Mouse (Mus musculus): ENCODE data around the gene Catsper4. TPM values are rescaled to one million over a fixed set of nuclear protein-coding genes. Genes with fewer than 3 reads are reported as not detected.

Gene Catsper4
- polyA plus RNA-seq, 1 experiment from 2014 or later = not detected

GRCm38 (mm10) chr4:134222793-134223600 lies 4.2 kb downstream of the Catsper4 start:
- ATAC-seq (ENCODE audit: extremely low read depth, insufficient number of reproducible peaks, low FRiP score, low TSS enrichment) = no peak
- no peaks in the 10 kb centered on the region for H3K9me3 ChIP-seq
- H3K4me2 ChIP-seq = no peak overlapping the region
- no peak overlapping the region for H3K9ac ChIP-seq
- WGBS = 53% methylated on average over 11 of the region's 11 CpGs
- no peaks in the 10 kb centered on the region for H3K36me3 ChIP-seq
- no peaks in the 10 kb centered on the region for H3K4me1 ChIP-seq
- H3K27me3 ChIP-seq (replicated peaks) = peaks cover 7% of the 10 kb centered on the region; the same call in 1 of the 2 replicates
- no peak overlapping the region for H3K4me3 ChIP-seq
- no peak overlapping the region for H3K27ac ChIP-seq (replicated peaks)

- Histone ChIP-seq H3K27ac (replicated peaks) (no peak overlapping the region), H3K9me3 (no peaks in the 10 kb centered on the region), H3K9ac (no peak overlapping the region), H3K4me3 (no peak overlapping the region), H3K4me1 (peaks cover 7% of the 10 kb centered on the region; the same call in 1 of the 2 replicates), H3K4me2 (no peak overlapping the region), H3K27me3 (replicated peaks) (peaks cover 5% of the 10 kb centered on the region; the same call in 1 of the 2 replicates), H3K36me3 (no peaks in the 10 kb centered on the region)
- ATAC-seq (ENCODE audit: extremely low read depth, insufficient number of reproducible peaks, low FRiP score, low TSS enrichment) = no peak
- WGBS = 58% methylated on average over 6 of the region's 6 CpGs
These were observed 20.6 kb downstream of the Catsper4 start for GRCm38 (mm10) chr4:134206488-134207053.

- Histone ChIP-seq H3K4me3 (no peak overlapping the region), H3K9ac (no peak overlapping the region), H3K27me3 (replicated peaks) (peaks cover 3% of the 10 kb centered on the region; the same call in 1 of the 2 replicates), H3K27ac (replicated peaks) (no peak overlapping the region), H3K36me3 (no peaks in the 10 kb centered on the region), H3K4me1 (peaks cover under 1% of the 10 kb centered on the region; the same call in 1 of the 2 replicates), H3K9me3 (no peaks in the 10 kb centered on the region), H3K4me2 (no peak overlapping the region)
- WGBS = 80% methylated on average over 17 of the region's 17 CpGs
- no peak for ATAC-seq (ENCODE audit: extremely low read depth, insufficient number of reproducible peaks, low FRiP score, low TSS enrichment)
These were observed 23.8 kb downstream of the Catsper4 start for GRCm38 (mm10) chr4:134203340-134203896.

- no peak for ATAC-seq (ENCODE audit: extremely low read depth, insufficient number of reproducible peaks, low FRiP score, low TSS enrichment)
- H3K36me3 ChIP-seq = no peaks in the 10 kb centered on the region
- H3K9ac ChIP-seq = no peak within 1 kb of the TSS
- no peak within 1 kb of the TSS for H3K27ac ChIP-seq (replicated peaks)
- no peaks in the 10 kb centered on the region for H3K27me3 ChIP-seq (replicated peaks)
- H3K4me2 ChIP-seq = no peak within 1 kb of the TSS
- H3K4me1 ChIP-seq = no peaks in the 10 kb centered on the region
- H3K4me3 ChIP-seq = no peak within 1 kb of the TSS
- WGBS = 77% methylated on average over 4 of the region's 4 CpGs
- no peaks in the 10 kb centered on the region for H3K9me3 ChIP-seq
These were observed 24.3 kb downstream of the Catsper4 start, which contains the start of gene Gm7534 for GRCm38 (mm10) chr4:134202904-134203303. Gene Gm7534 (minus strand): TSS chr4:134203004.

GRCm38 (mm10) chr4:134199371-134199770 lies 27.8 kb downstream of the Catsper4 start:
- H3K9ac ChIP-seq = no peak overlapping the region
- no peaks in the 10 kb centered on the region for H3K36me3 ChIP-seq
- no peaks in the 10 kb centered on the region for H3K9me3 ChIP-seq
- no peaks in the 10 kb centered on the region for H3K4me1 ChIP-seq
- H3K4me2 ChIP-seq = no peak overlapping the region
- no peak for ATAC-seq (ENCODE audit: extremely low read depth, insufficient number of reproducible peaks, low FRiP score, low TSS enrichment)
- WGBS = 59% methylated on average over 2 of the region's 2 CpGs
- no peaks in the 10 kb centered on the region for H3K27me3 ChIP-seq (replicated peaks)
- no peak overlapping the region for H3K27ac ChIP-seq (replicated peaks)
- no peak overlapping the region for H3K4me3 ChIP-seq

GRCm38 (mm10) chr4:134186268-134186667 lies 40.9 kb downstream of the Catsper4 start:
- H3K27ac ChIP-seq (replicated peaks) = peak overlapping the region; percentile 90
- H3K4me3 ChIP-seq = peak overlapping the region; percentile 91
- H3K4me1 ChIP-seq = peaks cover 21% of the 10 kb centered on the region
- H3K9me3 ChIP-seq = no peaks in the 10 kb centered on the region
- H3K27me3 ChIP-seq (replicated peaks) = no peaks in the 10 kb centered on the region
- H3K4me2 ChIP-seq = peak overlapping the region; percentile 95
- H3K36me3 ChIP-seq = no peaks in the 10 kb centered on the region
- no peak for ATAC-seq (ENCODE audit: extremely low read depth, insufficient number of reproducible peaks, low FRiP score, low TSS enrichment)
- H3K9ac ChIP-seq = peak overlapping the region; percentile 96
- WGBS = under 1% methylated on average over 22 of the region's 22 CpGs

DNA sequence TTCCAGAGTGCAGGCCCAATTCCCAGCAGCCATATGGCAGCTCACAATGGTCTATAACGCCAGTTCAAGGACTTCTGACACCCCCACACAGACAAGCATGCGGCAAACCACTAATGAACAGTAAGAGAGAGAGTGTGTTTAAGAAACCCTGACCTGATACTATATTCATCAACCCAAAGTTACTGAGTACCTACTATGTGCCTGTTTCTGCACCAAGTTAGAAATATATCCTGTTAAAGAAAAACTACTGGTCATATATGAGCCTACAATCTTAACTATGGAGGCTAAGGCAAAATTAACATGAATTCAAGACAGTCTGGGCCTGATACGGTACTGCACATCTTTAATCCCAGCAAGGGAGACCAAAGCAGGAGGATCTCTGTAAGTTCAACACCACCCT lies 41.6 kb downstream of the Catsper4 start:
- no peak for ATAC-seq (ENCODE audit: extremely low read depth, insufficient number of reproducible peaks, low FRiP score, low TSS enrichment)
- 75% methylated on average over 3 of the region's 3 CpGs for WGBS
- H3K4me1 ChIP-seq = peaks cover 28% of the 10 kb centered on the region
- no peaks in the 10 kb centered on the region for H3K27me3 ChIP-seq (replicated peaks)
- 0 out of 2 replicates have a peak overlapping the region, but pooled peaks have one; percentile 90 for H3K27ac ChIP-seq (replicated peaks)
- H3K9ac ChIP-seq = peak overlapping the region; percentile 96
- H3K4me2 ChIP-seq = peak overlapping the region; percentile 95
- H3K9me3 ChIP-seq = no peaks in the 10 kb centered on the region
- peak overlapping the region; percentile 91 for H3K4me3 ChIP-seq
- no peaks in the 10 kb centered on the region for H3K36me3 ChIP-seq

DNA sequence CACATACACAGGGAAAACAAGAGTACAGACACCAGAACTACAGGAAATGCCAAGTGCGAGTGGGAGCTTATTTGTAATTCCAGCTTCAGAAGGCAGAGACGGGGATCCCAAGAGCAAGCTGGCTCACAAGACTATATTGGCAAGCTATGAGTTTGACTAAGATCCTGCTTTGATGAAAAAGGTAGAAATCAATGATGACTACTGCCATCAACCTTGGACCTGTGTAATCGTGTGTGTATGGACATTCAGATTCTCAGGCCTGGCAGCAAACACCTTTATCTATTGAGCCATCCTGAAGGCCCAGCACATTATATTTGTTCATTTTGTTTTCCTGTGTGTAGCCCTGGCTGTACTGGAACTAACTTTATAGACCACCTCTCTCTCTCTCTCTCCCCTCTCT lies 43.5 kb downstream of the Catsper4 start:
- no peak for ATAC-seq (ENCODE audit: extremely low read depth, insufficient number of reproducible peaks, low FRiP score, low TSS enrichment)
- Histone ChIP-seq H3K4me3 (no peak overlapping the region), H3K4me1 (peaks cover 30% of the 10 kb centered on the region)

DNA sequence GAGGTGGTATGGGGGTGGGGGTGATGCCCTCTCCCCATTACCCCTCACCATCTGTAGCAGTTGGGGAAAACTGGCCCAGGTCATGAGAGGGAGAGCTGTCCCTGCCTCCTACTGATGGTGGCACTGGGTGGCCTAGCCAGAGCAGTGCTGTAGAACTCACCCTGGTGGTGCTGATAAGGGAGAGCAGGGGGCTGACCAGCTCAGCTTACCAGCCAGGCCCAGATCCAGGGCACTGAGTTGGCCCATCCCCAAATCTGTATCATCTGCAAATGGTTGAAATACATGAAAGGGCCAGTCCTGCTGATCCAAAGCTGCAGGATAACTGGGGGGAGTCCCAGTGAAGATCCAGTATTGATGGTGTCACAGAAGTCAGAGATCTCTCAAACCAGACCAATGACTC lies 45.4 kb downstream of the Catsper4 start:
- no peak overlapping the region for H3K4me2 ChIP-seq
- no peaks in the 10 kb centered on the region for H3K9me3 ChIP-seq
- no peaks in the 10 kb centered on the region for H3K36me3 ChIP-seq
- H3K27ac ChIP-seq (replicated peaks) = 0 out of 2 replicates have a peak overlapping the region, but pooled peaks have one; percentile 12
- H3K9ac ChIP-seq = no peak overlapping the region
- ATAC-seq (ENCODE audit: extremely low read depth, insufficient number of reproducible peaks, low FRiP score, low TSS enrichment) = no peak
- H3K27me3 ChIP-seq (replicated peaks) = no peaks in the 10 kb centered on the region
- H3K4me3 ChIP-seq = no peak overlapping the region
- peaks cover 35% of the 10 kb centered on the region for H3K4me1 ChIP-seq

More for the DNA sequence above, 43.5 kb downstream of the Catsper4 start:
- WGBS = 64% methylated on average over 3 of the region's 3 CpGs
- H3K4me2 ChIP-seq = no peak overlapping the region
- no peak overlapping the region for H3K27ac ChIP-seq (replicated peaks)
- H3K9me3 ChIP-seq = no peaks in the 10 kb centered on the region
- H3K9ac ChIP-seq = no peak overlapping the region
- no peaks in the 10 kb centered on the region for H3K27me3 ChIP-seq (replicated peaks)
- H3K36me3 ChIP-seq = no peaks in the 10 kb centered on the region

- Histone ChIP-seq H3K4me1 (peaks cover 34% of the 10 kb centered on the region), H3K9ac (peak overlapping the region; percentile 2; the same call in 1 of the 2 replicates), H3K4me2 (no peak overlapping the region), H3K27ac (replicated peaks) (no peak overlapping the region), H3K9me3 (no peaks in the 10 kb centered on the region), H3K36me3 (peaks cover 6% of the 10 kb centered on the region), H3K4me3 (no peak overlapping the region), H3K27me3 (replicated peaks) (no peaks in the 10 kb centered on the region)
- no peak for ATAC-seq (ENCODE audit: extremely low read depth, insufficient number of reproducible peaks, low FRiP score, low TSS enrichment)
- WGBS = 63% methylated on average over 1 of the region's 1 CpGs
These were observed 46.1 kb downstream of the Catsper4 start for GRCm38 (mm10) chr4:134181112-134181511.

DNA sequence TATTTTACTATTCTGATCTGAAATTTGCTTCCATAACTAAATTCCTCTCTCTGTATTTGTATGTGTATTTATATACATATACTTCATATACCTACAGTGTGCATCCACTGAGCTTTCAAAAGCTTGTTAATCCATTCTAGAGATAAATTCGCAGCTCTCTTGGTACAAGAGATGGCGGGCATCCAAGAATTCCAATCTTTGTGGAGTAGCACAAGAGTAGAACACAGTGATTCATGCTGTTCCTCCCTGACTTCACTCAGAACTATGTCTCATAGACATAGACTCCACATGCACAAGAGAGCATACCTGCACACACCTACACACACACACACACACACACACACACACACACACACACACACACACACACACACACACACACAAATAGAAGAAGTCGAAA lies 54.8 kb downstream of the Catsper4 start:
- H3K36me3 ChIP-seq = peaks cover 29% of the 10 kb centered on the region
- no peak for ATAC-seq (ENCODE audit: extremely low read depth, insufficient number of reproducible peaks, low FRiP score, low TSS enrichment)
- 46% methylated on average over 3 of the region's 3 CpGs for WGBS

More for the DNA sequence above, 54.8 kb downstream of the Catsper4 start:
- no peak overlapping the region for H3K9ac ChIP-seq
- no peaks in the 10 kb centered on the region for H3K27me3 ChIP-seq (replicated peaks)
- 0 out of 2 replicates have a peak overlapping the region, but pooled peaks have one; percentile 20 for H3K27ac ChIP-seq (replicated peaks)
- H3K9me3 ChIP-seq = no peaks in the 10 kb centered on the region
- H3K4me2 ChIP-seq = no peak overlapping the region
- H3K4me3 ChIP-seq = no peak overlapping the region
- peaks cover 21% of the 10 kb centered on the region for H3K4me1 ChIP-seq
